ENCODE assay signal across 14 mouse cellular contexts in genomic region chr5:107048607-107049006, GRCm38 (mm10).
A peak's percentile ranks its signal among the peaks of the same experiment; 100 is the strongest.
DNase-seq lines count a peak whose midpoint lies in the region; ATAC-seq and TF ChIP-seq lines count a peak whose summit lies in the region.
"Had no signal": no experiment of that assay in that cellular context is flagged by ENCODE, and none has a peak within 500 bp of the region (broad histone marks: within the 10 kb centered on the region; RNA-seq: fewer than 3 reads in every experiment).

No protein-coding gene starts in this region.

- no peak overlapping the region for H3K27ac ChIP-seq in liver, embryonic 11.5 days (ENCODE audit: low read depth, low read length)
- no peak overlapping the region for H3K27ac ChIP-seq in liver, embryonic 12.5 days
- H3K27ac ChIP-seq in heart, embryonic 13.5 days (replicated peaks) = peak overlapping the region; percentile 81
- H3K27ac ChIP-seq in liver, postnatal 0 days (ENCODE audit: low read depth) = peak overlapping the region; percentile 3; the same call in 1 of the 2 replicates
- H3K27ac ChIP-seq: limb, embryonic 13.5 days; lung, embryonic 15.5 days; midbrain, embryonic 13.5 days had no signal

- no peak for TF ChIP-seq CTCF in liver, postnatal 0 days (IDR thresholded peaks at IDR 0.05; ENCODE audit: low read depth)

- H3K9ac ChIP-seq in liver, embryonic 11.5 days (ENCODE audit: low read depth, low read length) = no peak overlapping the region
- no peak overlapping the region for H3K9ac ChIP-seq in liver, embryonic 12.5 days
- H3K9ac ChIP-seq in heart, embryonic 13.5 days = no peak overlapping the region
- H3K9ac ChIP-seq in liver, postnatal 0 days (replicated peaks) = no peak overlapping the region
- H3K9ac ChIP-seq: limb, embryonic 13.5 days; lung, embryonic 15.5 days; midbrain, embryonic 13.5 days had no signal

- peak; percentile 18; the same call in 1 of the 2 replicates for ATAC-seq in liver, embryonic 11.5 days (replicated peaks; ENCODE audit: low FRiP score)
- no peak for ATAC-seq in liver, embryonic 12.5 days
- peak; percentile 43; the same call in 1 of the 2 replicates for ATAC-seq in common myeloid progenitor, adult 5-6 weeks (replicated peaks; ENCODE audit: low read depth, poor library complexity, severe bottlenecking)
- peak; percentile 39; the same call in 1 of the 2 replicates for ATAC-seq in heart, embryonic 13.5 days (ENCODE audit: extremely low read depth, insufficient number of reproducible peaks, low FRiP score, low TSS enrichment)
- ATAC-seq in liver, postnatal 0 days = no peak
- ATAC-seq in megakaryocyte-erythroid progenitor cell, adult 5-6 weeks (replicated peaks; ENCODE audit: low FRiP score, low TSS enrichment, poor library complexity, severe bottlenecking) = no peak
- ATAC-seq: midbrain, embryonic 13.5 days had no signal

- no peak for DNase-seq in liver, embryonic 11.5 days (ENCODE audit: low spot score)
- no peak for DNase-seq in liver, postnatal 0 days
- no peak for DNase-seq in urinary bladder, adult 18-20 months (ENCODE audit: low spot score in 2 of 2)
- DNase-seq: cerebellum, adult 8-10 months; gastrocnemius, postnatal 10 days; spleen, adult 18-20 months had no signal

- no peaks in the 10 kb centered on the region for H3K36me3 ChIP-seq in liver, embryonic 11.5 days (ENCODE audit: control insufficient read depth, insufficient read depth, low read length)
- no peaks in the 10 kb centered on the region for H3K36me3 ChIP-seq in liver, embryonic 12.5 days
- H3K36me3 ChIP-seq in heart, embryonic 13.5 days = no peaks in the 10 kb centered on the region
- H3K36me3 ChIP-seq in liver, postnatal 0 days (replicated peaks; ENCODE audit: insufficient read depth, low read length) = no peaks in the 10 kb centered on the region
- H3K36me3 ChIP-seq: limb, embryonic 13.5 days; lung, embryonic 15.5 days; midbrain, embryonic 13.5 days had no signal

- no peaks in the 10 kb centered on the region for H3K27me3 ChIP-seq in liver, embryonic 11.5 days (replicated peaks; ENCODE audit: control insufficient read depth, insufficient read depth, low read length)
- peaks cover 8% of the 10 kb centered on the region; the same call in 1 of the 2 replicates for H3K27me3 ChIP-seq in liver, embryonic 12.5 days (replicated peaks)
- H3K27me3 ChIP-seq in heart, embryonic 13.5 days (replicated peaks) = 0 out of 2 replicates have a peak, but pooled peaks cover 7% of the 10 kb centered on the region
- H3K27me3 ChIP-seq in liver, postnatal 0 days (ENCODE audit: insufficient read depth, low read length) = no peaks in the 10 kb centered on the region
- H3K27me3 ChIP-seq: limb, embryonic 13.5 days; lung, embryonic 15.5 days; midbrain, embryonic 13.5 days had no signal

- 43% methylated on average over 5 of the region's 5 CpGs for WGBS in liver, embryonic 11.5 days
- 44% methylated on average over 5 of the region's 5 CpGs for WGBS in liver, embryonic 12.5 days (ENCODE audit: insufficient replicate concordance)
- 14% methylated on average over 5 of the region's 5 CpGs for WGBS in heart, embryonic 13.5 days
- 62% methylated on average over 5 of the region's 5 CpGs for WGBS in liver, postnatal 0 days (ENCODE audit: insufficient replicate concordance)

- 0 out of 2 replicates have a peak, but pooled peaks cover 5% of the 10 kb centered on the region for H3K4me1 ChIP-seq in liver, embryonic 11.5 days (replicated peaks; ENCODE audit: control insufficient read depth, insufficient read depth, low read length)
- H3K4me1 ChIP-seq in liver, embryonic 12.5 days = peaks cover 7% of the 10 kb centered on the region; the same call in 1 of the 2 replicates
- H3K4me1 ChIP-seq in heart, embryonic 13.5 days = peaks cover 82% of the 10 kb centered on the region
- peaks cover 3% of the 10 kb centered on the region; the same call in 1 of the 2 replicates for H3K4me1 ChIP-seq in liver, postnatal 0 days (ENCODE audit: insufficient read depth)
- H3K4me1 ChIP-seq: midbrain, embryonic 13.5 days had no signal

- TF ChIP-seq EP300 in liver, postnatal 0 days (IDR thresholded peaks at IDR 0.05; ENCODE audit: low read depth) = no peak

- H3K4me3 ChIP-seq in liver, embryonic 11.5 days (ENCODE audit: low read depth, low read length) = no peak overlapping the region
- H3K4me3 ChIP-seq in liver, embryonic 12.5 days = no peak overlapping the region
- no peak overlapping the region for H3K4me3 ChIP-seq in heart, embryonic 13.5 days
- H3K4me3 ChIP-seq in liver, postnatal 0 days (ENCODE audit: low read depth, low read length) = no peak overlapping the region
- H3K4me3 ChIP-seq: limb, embryonic 13.5 days; lung, embryonic 15.5 days; midbrain, embryonic 13.5 days; myocyte had no signal

- no peaks in the 10 kb centered on the region for H3K9me3 ChIP-seq in liver, embryonic 11.5 days (ENCODE audit: control insufficient read depth, low read length)
- H3K9me3 ChIP-seq in liver, embryonic 12.5 days (replicated peaks) = no peaks in the 10 kb centered on the region
- no peaks in the 10 kb centered on the region for H3K9me3 ChIP-seq in heart, embryonic 13.5 days
- no peaks in the 10 kb centered on the region for H3K9me3 ChIP-seq in liver, postnatal 0 days (ENCODE audit: low read length)
- H3K9me3 ChIP-seq: limb, embryonic 13.5 days; lung, embryonic 15.5 days; midbrain, embryonic 13.5 days had no signal

- no peak overlapping the region for H3K4me2 ChIP-seq in liver, embryonic 11.5 days
- H3K4me2 ChIP-seq in liver, embryonic 12.5 days = no peak overlapping the region
- peak overlapping the region; percentile 6; the same call in 1 of the 2 replicates for H3K4me2 ChIP-seq in heart, embryonic 13.5 days
- no peak overlapping the region for H3K4me2 ChIP-seq in liver, postnatal 0 days (ENCODE audit: low read depth, low read length)
- H3K4me2 ChIP-seq: limb, embryonic 13.5 days; lung, embryonic 15.5 days; midbrain, embryonic 13.5 days had no signal

Comparison
In these comparisons a context has a peak if more than half of its experiments do, and no peak if none do; other contexts are left out.
1. ATAC-seq: peak in liver, embryonic 11.5 days (single experiment), common myeloid progenitor, adult 5-6 weeks (single experiment) and heart, embryonic 13.5 days (single experiment); none in liver, embryonic 12.5 days (single experiment), liver, postnatal 0 days (single experiment) and megakaryocyte-erythroid progenitor cell, adult 5-6 weeks (single experiment).
2. H3K27ac ChIP-seq: peak in heart, embryonic 13.5 days (single experiment) and liver, postnatal 0 days (single experiment); none in liver, embryonic 11.5 days (single experiment) and liver, embryonic 12.5 days (single experiment).